Mouse (Mus musculus) heart, postnatal 4 days (tissue): ENCODE data around the gene Oasl1. TPM values are rescaled to one million over a fixed set of nuclear protein-coding genes. Genes with fewer than 3 reads are reported as not detected.
"Not testable (repeated sequence)": the region's sequence is repeated elsewhere in the genome, so short reads cannot be mapped to it uniquely, and the experiment has no call there.

ENCODE experiments used
- DNase-seq: peaks from one replicate; pipeline ENCODE4 v3.0.0; 2021
- total RNA-seq, 2 experiments: library from RNA; stranded (reverse); gene quantifications; 2 replicates each; pipeline ENCODE4 v1.2.3; 2021

Gene Oasl1
- total RNA-seq: under 1 TPM in 1 of 2 experiments, not detected in 1; 0.18 TPM

- peak; percentile 59 for DNase-seq
Observed at GRCm38 (mm10) chr5:114922998-114923473, at the start of gene Oasl1. TSS of gene Oasl1 (plus strand) at chr5:114923240.

- DNase-seq: peak; percentile 13
Observed at GRCm38 (mm10) chr5:114875858-114876257, 47.2 kb upstream of the Oasl1 start.

- DNase-seq: no peak
Observed at GRCm38 (mm10) chr5:114876331-114876730, 46.7 kb upstream of the Oasl1 start.

- DNase-seq: no peak
Observed at GRCm38 (mm10) chr5:114877487-114877886, 45.6 kb upstream of the Oasl1 start.

GRCm38 (mm10) chr5:114879399-114879798, 43.6 kb upstream of the Oasl1 start:
- no peak for DNase-seq

GRCm38 (mm10) chr5:114882319-114882718, 40.7 kb upstream of the Oasl1 start:
- not testable (repeated sequence) for DNase-seq

- no peak for DNase-seq
Observed at GRCm38 (mm10) chr5:114883022-114883421, 40.0 kb upstream of the Oasl1 start.

- DNase-seq: no peak
Observed at GRCm38 (mm10) chr5:114886801-114887200, 36.2 kb upstream of the Oasl1 start.

GRCm38 (mm10) chr5:114888995-114889394, 34.0 kb upstream of the Oasl1 start:
- no peak for DNase-seq

GRCm38 (mm10) chr5:114895542-114895941, 27.5 kb upstream of the Oasl1 start:
- no peak for DNase-seq

- DNase-seq: no peak
Observed at GRCm38 (mm10) chr5:114896688-114897373, 26.2 kb upstream of the Oasl1 start, which contains the start of gene Oasl2. TSS of gene Oasl2 (plus strand) at chr5:114896936.

- DNase-seq: peak; percentile 41
Observed at GRCm38 (mm10) chr5:114897374-114897793, 25.7 kb upstream of the Oasl1 start.

- no peak for DNase-seq
Observed at GRCm38 (mm10) chr5:114898857-114899256, 24.2 kb upstream of the Oasl1 start.

- DNase-seq: peak; percentile 54
Observed at GRCm38 (mm10) chr5:114902413-114902812, 20.6 kb upstream of the Oasl1 start.

- no peak for DNase-seq
Observed at GRCm38 (mm10) chr5:114908598-114909305, 14.3 kb upstream of the Oasl1 start.

GRCm38 (mm10) chr5:114913686-114914085, 9.4 kb upstream of the Oasl1 start:
- no peak for DNase-seq

- DNase-seq: no peak
Observed at GRCm38 (mm10) chr5:114914855-114915254, 8.2 kb upstream of the Oasl1 start.

- no peak for DNase-seq
Observed at GRCm38 (mm10) chr5:114915854-114916253, 7.2 kb upstream of the Oasl1 start.

GRCm38 (mm10) chr5:114916777-114917176, 6.3 kb upstream of the Oasl1 start:
- DNase-seq: no peak

- DNase-seq: not testable (repeated sequence)
Observed at GRCm38 (mm10) chr5:114917357-114917756, 5.7 kb upstream of the Oasl1 start.

- no peak for DNase-seq
Observed at GRCm38 (mm10) chr5:114921551-114922365, 1.3 kb upstream of the Oasl1 start.

- no peak for DNase-seq
Observed at GRCm38 (mm10) chr5:114922366-114922731, 691 bp upstream of the Oasl1 start.

GRCm38 (mm10) chr5:114926153-114926684, 3.2 kb downstream of the Oasl1 start:
- no peak for DNase-seq
